Mouse (Mus musculus) liver, adult 2 months (tissue): Measurements from ENCODE around the gene Fgf14.

Source experiments
- CTCF ChIP-seq: fragments of 200-500 bp; IDR thresholded peaks from 2 replicates; pipeline ENCODE4 v1.5.1; 2011; ENCODE audit warnings: low read depth, low read length, control low read depth
- POLR2A ChIP-seq: fragments of 200-500 bp; IDR thresholded peaks from 2 replicates; pipeline ENCODE4 v1.6.1; 2011; ENCODE audit warnings: low read length, control low read depth; ENCODE audit not compliant: insufficient read depth; ENCODE audit errors: extremely low read depth

DNA sequence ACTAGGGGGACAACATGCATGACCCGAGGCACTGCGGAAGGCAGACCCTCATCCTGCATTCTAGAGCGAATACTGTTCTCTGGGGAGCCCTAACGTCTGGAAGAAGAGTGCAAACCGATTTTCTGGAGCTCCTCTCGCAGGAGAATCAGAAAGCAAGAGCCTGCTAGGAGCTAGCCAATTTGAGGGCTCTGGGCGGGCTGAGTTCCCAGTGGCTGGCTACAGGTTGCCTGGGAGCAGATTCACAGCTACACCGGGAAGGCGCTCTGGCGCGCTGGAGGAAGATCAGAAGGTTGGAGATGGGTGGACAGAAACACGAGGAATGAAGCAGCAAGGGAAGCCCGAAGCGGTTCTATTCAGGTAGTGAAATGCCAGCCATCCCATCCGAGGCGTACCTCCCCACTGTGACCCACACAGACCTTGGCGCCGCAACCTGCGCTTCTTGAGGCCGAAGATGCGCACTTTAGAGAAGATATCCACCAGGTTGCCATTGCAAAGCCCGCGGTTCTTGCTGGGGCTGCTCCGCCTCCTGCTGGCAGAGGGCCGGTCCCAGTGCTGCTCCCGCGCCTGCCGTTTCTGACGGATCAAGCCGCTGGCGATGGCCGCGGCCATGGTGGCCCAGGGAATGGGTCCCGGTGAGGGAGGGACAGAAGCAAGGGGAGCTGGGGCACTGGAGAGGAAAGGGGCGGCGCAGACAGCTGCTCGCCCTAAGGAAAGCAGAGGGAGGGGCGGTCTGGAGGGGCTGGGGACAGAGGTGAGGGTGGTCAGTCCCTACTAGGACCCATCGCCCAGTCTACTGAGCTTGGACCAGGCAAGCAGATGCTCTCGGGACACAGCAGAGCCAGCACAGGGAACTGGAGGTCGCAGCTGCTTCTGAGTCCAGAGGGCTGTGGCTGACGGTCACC lies 484.8 kb downstream of the Fgf14 start:
- TF ChIP-seq CTCF = no peak
- no peak for TF ChIP-seq POLR2A
